Mouse (Mus musculus): ENCODE results near the gene Tvp23b. TPM values are rescaled to one million over a fixed set of nuclear protein-coding genes. Genes with fewer than 3 reads are reported as not detected.
A peak's percentile ranks its signal among the peaks of the same experiment; 100 is the strongest.

Gene Tvp23b
- total and polyA plus RNA-seq, 3 experiments = 24.3 to 40.0 TPM; not detected in 1

GRCm38 (mm10) chr11:62911362-62911761 is 32.1 kb downstream of the Tvp23b start:
- Histone ChIP-seq H3K36me3 (ENCODE audit: control insufficient read depth in 1 of 2, insufficient read depth in 2 of 2, low read length in 2 of 2) (0 out of 4 replicates have a peak, but pooled peaks cover 0 to 2% of the 10 kb centered on the region in 2 experiments), H3K79me2 (ENCODE audit: control insufficient read depth, insufficient read depth, low read length, poor library complexity) (no peaks in the 10 kb centered on the region), H3K9me3 (replicated peaks; ENCODE audit: insufficient read depth, low read length) (no peaks in the 10 kb centered on the region), H3K4me3 (ENCODE audit: control insufficient read depth in 1 of 2, insufficient read depth in 1 of 2, low read depth in 2 of 2, low read length in 2 of 2) (no peak overlapping the region), H3K27me3 (ENCODE audit: control insufficient read depth in 1 of 2, insufficient read depth in 2 of 2, low read length in 2 of 2) (no peaks in the 10 kb centered on the region), H3K4me1 (ENCODE audit: control insufficient read depth in 1 of 2, insufficient read depth in 2 of 2, low read length in 2 of 2) (no peaks in the 10 kb centered on the region), H3K9ac (ENCODE audit: control insufficient read depth, low read depth, low read length, poor library complexity, severe bottlenecking) (no peak overlapping the region), H3K27ac (ENCODE audit: control insufficient read depth, low read depth, low read length) (no peak overlapping the region)
- no peak for DNase-seq (ENCODE audit: low read depth, low spot score)
- no peak for TF ChIP-seq ZC3H11A (IDR thresholded peaks at IDR 0.05; ENCODE audit: low read depth, low read length)

- no peak overlapping the region for H3K9ac ChIP-seq (ENCODE audit: control insufficient read depth, low read depth, low read length, poor library complexity, severe bottlenecking)
- no peak for DNase-seq (ENCODE audit: low read depth, low spot score)
These were observed 33.9 kb downstream of the Tvp23b start for GRCm38 (mm10) chr11:62913141-62913540.

GRCm38 (mm10) chr11:62914532-62914931 is 35.3 kb downstream of the Tvp23b start:
- no peaks in the 10 kb centered on the region for H3K9me3 ChIP-seq (replicated peaks; ENCODE audit: insufficient read depth, low read length)
- no peak overlapping the region for H3K4me3 ChIP-seq (ENCODE audit: control insufficient read depth in 1 of 2, insufficient read depth in 1 of 2, low read depth in 2 of 2, low read length in 2 of 2)
- no peak overlapping the region for H3K9ac ChIP-seq (ENCODE audit: control insufficient read depth, low read depth, low read length, poor library complexity, severe bottlenecking)
- no peaks in the 10 kb centered on the region for H3K4me1 ChIP-seq (ENCODE audit: control insufficient read depth in 1 of 2, insufficient read depth in 2 of 2, low read length in 2 of 2)
- TF ChIP-seq HCFC1 (IDR thresholded peaks at IDR 0.05; ENCODE audit: low read depth, low read length) = no peak
- TF ChIP-seq ETS1 (IDR thresholded peaks at IDR 0.05; ENCODE audit: low read depth, low read length) = no peak
- TF ChIP-seq GATA1 (IDR thresholded peaks at IDR 0.05; ENCODE audit: low read depth, low read length) = no peak
- TF ChIP-seq POLR2AphosphoS2 (IDR thresholded peaks at IDR 0.05; ENCODE audit: low read length) = no peak
- TF ChIP-seq MXI1 (IDR thresholded peaks at IDR 0.05; ENCODE audit: low read depth, low read length) = no peak
- TF ChIP-seq BHLHE40 (IDR thresholded peaks at IDR 0.05; ENCODE audit: borderline replicate concordance, low read depth, low read length) = no peak
- no peak for TF ChIP-seq ZC3H11A (IDR thresholded peaks at IDR 0.05; ENCODE audit: low read depth, low read length)
- TF ChIP-seq MEF2A (IDR thresholded peaks at IDR 0.05; ENCODE audit: extremely low read depth, insufficient replicate concordance, low read depth, low read length, poor library complexity, severe bottlenecking) = no peak
- no peak for TF ChIP-seq RCOR1 (IDR thresholded peaks at IDR 0.05; ENCODE audit: low read depth, low read length)
- TF ChIP-seq KAT2A (conservative IDR thresholded peaks at IDR 0.05; ENCODE audit: low read depth, low read length) = no peak
- TF ChIP-seq ZNF384 (IDR thresholded peaks at IDR 0.05; ENCODE audit: low read depth, low read length) = no peak
- TF ChIP-seq RAD21 (IDR thresholded peaks at IDR 0.05; ENCODE audit: low read depth, low read length) = peak; percentile 28
- no peak for TF ChIP-seq USF1 (IDR thresholded peaks at IDR 0.05; ENCODE audit: low read depth, low read length)
- TF ChIP-seq MAFK (IDR thresholded peaks at IDR 0.05; ENCODE audit: borderline replicate concordance, low read depth, low read length) = no peak
- no peak for TF ChIP-seq MAZ (IDR thresholded peaks at IDR 0.05; ENCODE audit: low read depth, low read length)
- no peak for TF ChIP-seq MAX (IDR thresholded peaks at IDR 0.05; ENCODE audit: low read length)
- TF ChIP-seq CTCF (IDR thresholded peaks at IDR 0.05 in 2 of 3, conservative IDR thresholded peaks at IDR 0.05 in 1 of 3; ENCODE audit: control insufficient read depth in 1 of 3, insufficient read depth in 1 of 3, low read depth in 2 of 3, low read length in 3 of 3, poor library complexity in 1 of 3, severe bottlenecking in 1 of 3) = peak; percentile 29 to 65 (median 64)
- no peak for TF ChIP-seq ELF1 (IDR thresholded peaks at IDR 0.05; ENCODE audit: low read depth, low read length)
- TF ChIP-seq SIN3A (IDR thresholded peaks at IDR 0.05; ENCODE audit: low read length) = no peak
- TF ChIP-seq USF2 (IDR thresholded peaks at IDR 0.05; ENCODE audit: borderline replicate concordance in 1 of 2, insufficient read depth in 1 of 2, low read depth in 1 of 2, low read length in 2 of 2) = no peak
- peak; percentile 57 for TF ChIP-seq SMC3 (IDR thresholded peaks at IDR 0.05; ENCODE audit: low read depth, low read length)
- no peak for TF ChIP-seq ZKSCAN1 (IDR thresholded peaks at IDR 0.05; ENCODE audit: low read depth, low read length)
- no peaks in the 10 kb centered on the region for H3K27me3 ChIP-seq (ENCODE audit: control insufficient read depth in 1 of 2, insufficient read depth in 2 of 2, low read length in 2 of 2)
- no peak overlapping the region for H3K27ac ChIP-seq (ENCODE audit: control insufficient read depth, low read depth, low read length)
- H3K36me3 ChIP-seq (ENCODE audit: control insufficient read depth in 1 of 2, insufficient read depth in 2 of 2, low read length in 2 of 2) = 0 out of 4 replicates have a peak, but pooled peaks cover 0 to 2% of the 10 kb centered on the region in 2 experiments
- no peaks in the 10 kb centered on the region for H3K79me2 ChIP-seq (ENCODE audit: control insufficient read depth, insufficient read depth, low read length, poor library complexity)
- peak; percentile 28 for DNase-seq (ENCODE audit: low read depth, low spot score)

More at GRCm38 (mm10) chr11:62913141-62913540, 33.9 kb downstream of the Tvp23b start:
- Histone ChIP-seq H3K36me3 (ENCODE audit: control insufficient read depth in 1 of 2, insufficient read depth in 2 of 2, low read length in 2 of 2) (0 out of 4 replicates have a peak, but pooled peaks cover 0 to 2% of the 10 kb centered on the region in 2 experiments), H3K9me3 (replicated peaks; ENCODE audit: insufficient read depth, low read length) (no peaks in the 10 kb centered on the region), H3K4me3 (ENCODE audit: control insufficient read depth in 1 of 2, insufficient read depth in 1 of 2, low read depth in 2 of 2, low read length in 2 of 2) (no peak overlapping the region), H3K79me2 (ENCODE audit: control insufficient read depth, insufficient read depth, low read length, poor library complexity) (no peaks in the 10 kb centered on the region), H3K27ac (ENCODE audit: control insufficient read depth, low read depth, low read length) (no peak overlapping the region), H3K27me3 (ENCODE audit: control insufficient read depth in 1 of 2, insufficient read depth in 2 of 2, low read length in 2 of 2) (no peaks in the 10 kb centered on the region), H3K4me1 (ENCODE audit: control insufficient read depth in 1 of 2, insufficient read depth in 2 of 2, low read length in 2 of 2) (no peaks in the 10 kb centered on the region)
- TF ChIP-seq TBP (IDR thresholded peaks at IDR 0.05; ENCODE audit: low read depth, low read length) = peak; percentile 63; the same call in 1 of the 2 replicates
- no peak for TF ChIP-seq POLR2AphosphoS5 (IDR thresholded peaks at IDR 0.05; ENCODE audit: borderline replicate concordance, low read depth, low read length)
- no peak for TF ChIP-seq MEF2A (IDR thresholded peaks at IDR 0.05; ENCODE audit: extremely low read depth, insufficient replicate concordance, low read depth, low read length, poor library complexity, severe bottlenecking)
- no peak for TF ChIP-seq TAL1 (IDR thresholded peaks at IDR 0.05; ENCODE audit: low read length)
- no peak for TF ChIP-seq MYC (IDR thresholded peaks at IDR 0.05; ENCODE audit: low read depth, low read length)
- no peak for TF ChIP-seq ETS1 (IDR thresholded peaks at IDR 0.05; ENCODE audit: low read depth, low read length)
- TF ChIP-seq TCF12 (IDR thresholded peaks at IDR 0.05; ENCODE audit: low read depth, low read length) = no peak

All from MEL (cell line).